Mouse (Mus musculus) liver, embryonic 14.5 days (tissue): ENCODE data around the gene Elovl5.

Experiments used
- CTCF ChIP-seq: IDR thresholded peaks from 2 replicates; pipeline ENCODE4 v1.5.1; 2016; ENCODE audit warnings: antibody characterized with exemption, low read depth, control low read depth
- EP300 ChIP-seq: IDR thresholded peaks from 2 replicates; pipeline ENCODE4 v1.6.1; 2016; ENCODE audit warnings: antibody characterized with exemption, low read depth

- TF ChIP-seq CTCF = no peak
- no peak for TF ChIP-seq EP300
These were observed 95.5 kb downstream of the Elovl5 start for GRCm38 (mm10) chr9:78012681-78013080.
